Mouse (Mus musculus): ENCODE data around the gene Klra4. TPM values are rescaled to one million over a fixed set of nuclear protein-coding genes. Genes with fewer than 3 reads are reported as not detected.

Klra4 gene
- polyA plus RNA-seq, 1 experiment from 2014 or later, result not detected

Other genes with a start within 250 kb of the Klra4 start
- gene Gm17631, start 204.6 kb downstream of the Klra4 start, polyA plus RNA-seq (2014; fragmentation: Nextera tagmentation; extraction: Ambion mirVana), result not detected in 2 replicates
- not detected in 2 replicates for gene Klra17, start 190.6 kb downstream of the Klra4 start, polyA plus RNA-seq (2014; fragmentation: Nextera tagmentation; extraction: Ambion mirVana)
- gene Klra5, start 149.6 kb downstream of the Klra4 start, polyA plus RNA-seq (2014; fragmentation: Nextera tagmentation; extraction: Ambion mirVana), result not detected in 2 replicates
- gene Klra6, start 40.3 kb downstream of the Klra4 start, polyA plus RNA-seq (2014; fragmentation: Nextera tagmentation; extraction: Ambion mirVana), result not detected in 2 replicates
- not detected in 2 replicates for gene Klra8, start 62.6 kb upstream of the Klra4 start, polyA plus RNA-seq (2014; fragmentation: Nextera tagmentation; extraction: Ambion mirVana)
- gene Klra9, start 125.8 kb upstream of the Klra4 start, polyA plus RNA-seq (2014; fragmentation: Nextera tagmentation; extraction: Ambion mirVana), result not detected in 2 replicates
- gene Klra7, start 166.1 kb upstream of the Klra4 start, polyA plus RNA-seq (2014; fragmentation: Nextera tagmentation; extraction: Ambion mirVana), result not detected in 2 replicates
- gene Klra10, start 214.7 kb upstream of the Klra4 start, polyA plus RNA-seq (2014; fragmentation: Nextera tagmentation; extraction: Ambion mirVana), result not detected in 2 replicates